Mouse (Mus musculus) kidney, adult 18-20 months (tissue): ENCODE measurements around the gene Cmtr2.

Source experiments
- DNase-seq: peaks from one replicate; pipeline ENCODE4 v3.0.0; 2021

Cmtr2 gene

GRCm38 (mm10) chr8:110215365-110215764, at the start of gene Cmtr2:
Gene Cmtr2 (plus strand): TSS chr8:110215665.
- DNase-seq: no peak

- DNase-seq: no peak
These were observed 49.2 kb upstream of the Cmtr2 start for GRCm38 (mm10) chr8:110166270-110166669.

GRCm38 (mm10) chr8:110168046-110168445, 47.4 kb upstream of the Cmtr2 start, which contains the start of gene Calb2:
Gene Calb2 (minus strand): TSS chr8:110168210.
- peak; percentile 28 for DNase-seq

- no peak for DNase-seq
These were observed 43.3 kb upstream of the Cmtr2 start for GRCm38 (mm10) chr8:110172161-110172560.

- no peak for DNase-seq
These were observed 40.6 kb upstream of the Cmtr2 start for GRCm38 (mm10) chr8:110174826-110175225.

- no peak for DNase-seq
These were observed 37.9 kb upstream of the Cmtr2 start for GRCm38 (mm10) chr8:110177359-110178155.

GRCm38 (mm10) chr8:110182735-110183367, 32.6 kb upstream of the Cmtr2 start:
- DNase-seq: no peak

GRCm38 (mm10) chr8:110183748-110184147, 31.7 kb upstream of the Cmtr2 start:
- peak; percentile 13 for DNase-seq

GRCm38 (mm10) chr8:110185538-110185937, 29.9 kb upstream of the Cmtr2 start:
- DNase-seq: no peak

- no peak for DNase-seq
These were observed 26.3 kb upstream of the Cmtr2 start for GRCm38 (mm10) chr8:110188961-110189750.

GRCm38 (mm10) chr8:110196678-110197077, 18.8 kb upstream of the Cmtr2 start:
- peak; percentile 40 for DNase-seq

GRCm38 (mm10) chr8:110201806-110202205, 13.7 kb upstream of the Cmtr2 start:
- DNase-seq: no peak

- DNase-seq: no peak
These were observed 788 bp downstream of the Cmtr2 start for GRCm38 (mm10) chr8:110216253-110216652.

- DNase-seq: no peak
These were observed 1.7 kb downstream of the Cmtr2 start for GRCm38 (mm10) chr8:110217198-110217597.

GRCm38 (mm10) chr8:110217681-110218131, 2.2 kb downstream of the Cmtr2 start:
- DNase-seq: peak; percentile 99

GRCm38 (mm10) chr8:110218511-110218910, 3.0 kb downstream of the Cmtr2 start:
- no peak for DNase-seq

- DNase-seq: no peak
These were observed 5.5 kb downstream of the Cmtr2 start for GRCm38 (mm10) chr8:110220936-110221335.

- peak; percentile 14 for DNase-seq
These were observed 15.3 kb downstream of the Cmtr2 start for GRCm38 (mm10) chr8:110230803-110231202.

- no peak for DNase-seq
These were observed 27.1 kb downstream of the Cmtr2 start for GRCm38 (mm10) chr8:110242278-110243177.

GRCm38 (mm10) chr8:110244566-110244965, 29.1 kb downstream of the Cmtr2 start:
- no peak for DNase-seq

GRCm38 (mm10) chr8:110247238-110247637, 31.8 kb downstream of the Cmtr2 start:
- DNase-seq: no peak

GRCm38 (mm10) chr8:110253986-110254385, 38.5 kb downstream of the Cmtr2 start:
- no peak for DNase-seq
